Mouse (Mus musculus) liver (tissue): ENCODE results near the gene Lrrc46.

ENCODE experiments used
- DNase-seq: peaks from one replicate; pipeline ENCODE4 v3.0.0-alpha.2; 2020; ENCODE audit warnings: mixed read lengths

Gene Lrrc46

GRCm38 (mm10) chr11:97048090-97048650 lies 7.0 kb upstream of the Lrrc46 start:
- no peak for DNase-seq

DNA sequence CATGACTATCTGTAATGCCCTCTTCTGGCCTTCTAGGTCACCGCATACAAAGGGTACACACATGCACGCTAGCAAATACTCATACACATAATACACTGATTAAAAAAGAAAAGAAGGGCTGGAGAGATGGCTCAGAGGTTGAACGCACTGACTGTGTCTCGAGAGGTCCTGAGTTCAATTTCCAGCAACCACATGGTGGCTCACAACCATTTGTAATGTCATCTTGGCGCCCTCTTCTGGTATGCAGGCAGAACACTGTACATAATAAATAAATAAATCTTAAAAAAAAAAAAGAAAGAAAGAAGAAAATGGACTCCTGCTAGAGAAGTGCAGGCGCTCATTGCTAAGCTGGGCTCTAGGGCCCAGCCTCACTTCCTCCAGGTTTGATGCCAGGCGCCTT lies 4.7 kb upstream of the Lrrc46 start:
- no peak for DNase-seq

DNA sequence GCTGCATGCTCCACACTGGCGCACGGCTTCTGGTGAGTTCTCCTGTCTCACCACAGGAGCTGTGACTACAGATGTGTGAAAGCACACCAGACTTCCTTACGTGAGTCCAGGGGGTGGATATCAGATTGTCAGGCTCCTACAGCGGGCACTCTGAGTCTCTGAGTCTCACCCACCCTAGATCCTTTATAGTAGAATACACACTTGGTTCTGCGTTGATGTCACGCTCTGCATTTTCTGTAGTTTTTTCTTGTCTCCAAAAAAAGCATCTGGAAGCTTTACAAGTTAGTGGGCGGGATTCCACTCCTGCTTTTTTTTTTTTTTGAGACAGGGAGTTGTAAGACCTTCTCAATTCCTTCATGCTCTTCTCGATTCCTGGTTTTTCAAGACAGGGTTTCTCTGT lies 3.7 kb upstream of the Lrrc46 start:
- no peak for DNase-seq

DNA sequence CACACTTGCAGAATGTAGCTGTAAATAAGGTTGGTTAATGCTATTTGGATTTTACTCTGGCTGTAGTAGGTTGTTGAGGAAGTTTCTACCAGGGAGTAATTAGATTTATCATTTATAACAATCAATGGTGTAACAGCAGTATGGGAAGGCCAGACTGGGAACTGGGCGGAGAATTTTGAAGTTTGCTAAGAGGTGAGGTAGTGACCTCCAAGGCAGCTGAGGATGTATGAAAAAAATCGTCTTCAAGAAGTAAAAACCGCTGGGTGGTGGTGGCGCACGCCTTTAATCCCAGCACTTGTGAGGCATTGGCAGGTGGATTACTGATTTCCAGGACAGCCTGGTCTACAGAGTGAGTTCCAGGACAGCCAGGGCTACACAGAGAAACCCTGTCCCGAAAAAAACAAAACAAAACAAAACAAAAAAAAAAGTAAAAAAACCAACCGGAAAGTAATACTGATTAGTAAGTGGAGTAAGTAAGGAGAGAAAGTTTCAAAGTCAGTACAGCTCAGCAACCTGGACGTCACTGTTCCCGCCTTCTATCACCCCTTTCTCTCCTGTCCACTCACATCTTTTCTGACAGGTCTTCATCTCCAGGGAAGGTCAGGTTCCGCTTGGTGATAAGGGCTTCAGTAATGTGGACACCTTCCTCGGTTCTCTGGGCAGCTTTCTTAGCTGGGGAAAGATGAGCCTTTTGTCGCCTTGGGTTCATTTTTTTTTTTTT lies 746 bp downstream of the Lrrc46 start:
- DNase-seq: no peak

GRCm38 (mm10) chr11:97038881-97039280 lies 2.3 kb downstream of the Lrrc46 start:
- DNase-seq: no peak

DNA sequence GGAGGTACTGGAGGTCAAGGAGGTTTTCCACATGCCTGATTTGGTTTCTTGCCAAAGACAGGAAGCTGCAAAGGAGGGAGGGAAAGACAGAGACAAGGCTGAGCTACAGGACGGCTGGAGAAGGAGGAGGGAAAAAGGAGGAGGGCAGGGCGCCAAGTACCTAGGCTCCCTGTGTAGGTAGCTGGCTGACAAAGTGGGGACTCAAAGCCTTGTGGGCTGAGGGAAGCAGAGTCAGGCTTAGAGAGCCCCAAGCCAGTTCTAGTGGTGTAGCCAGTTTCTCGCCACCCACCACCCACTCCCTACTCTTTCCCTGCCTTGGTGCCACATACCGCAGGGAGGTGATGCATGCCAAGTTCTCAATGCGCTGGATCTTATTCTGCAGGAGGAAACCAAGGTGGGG lies 5.1 kb downstream of the Lrrc46 start:
- no peak for DNase-seq

GRCm38 (mm10) chr11:97033781-97034180 lies 7.4 kb downstream of the Lrrc46 start:
- no peak for DNase-seq

DNA sequence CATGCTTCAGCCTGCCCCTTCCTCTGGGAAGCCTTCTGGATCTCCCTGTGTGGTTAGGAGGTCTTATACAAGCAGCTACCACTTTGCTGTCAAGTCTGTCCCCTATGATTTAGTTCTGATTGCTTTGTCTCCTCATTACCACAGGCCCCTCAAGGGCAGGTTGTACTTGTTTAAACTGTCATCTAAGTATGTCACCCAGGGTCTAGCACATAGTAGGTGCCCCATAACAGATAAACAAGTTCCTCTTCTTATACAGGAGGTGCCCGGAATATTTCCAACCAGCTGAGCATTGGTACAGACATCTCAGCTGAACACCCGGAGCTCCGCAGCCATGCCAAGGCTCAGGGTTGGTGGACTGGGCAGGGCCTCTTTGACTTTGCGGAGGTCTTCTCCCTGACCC lies 8.7 kb downstream of the Lrrc46 start:
- DNase-seq: no peak

GRCm38 (mm10) chr11:97031977-97032376 lies 9.2 kb downstream of the Lrrc46 start:
- no peak for DNase-seq

DNA sequence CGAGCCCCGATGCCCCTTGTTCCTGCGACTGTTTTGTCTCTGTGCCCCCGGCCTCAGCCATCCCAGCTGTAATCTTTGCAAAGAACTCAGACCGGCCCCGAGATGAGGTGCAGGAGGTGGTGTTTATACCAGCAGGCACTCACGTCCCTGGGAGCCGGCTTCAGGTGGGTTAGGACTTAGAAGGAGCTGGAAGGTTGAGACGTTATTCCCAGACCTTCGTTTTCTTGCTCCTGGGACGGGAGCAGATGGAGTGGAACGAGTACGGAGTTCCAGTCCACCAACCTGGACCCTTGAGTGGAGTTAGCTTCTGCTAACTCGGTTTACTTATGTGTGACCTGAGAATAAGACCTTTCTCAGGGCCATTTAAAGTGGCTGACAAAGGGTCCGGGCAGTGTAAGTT lies 10.8 kb downstream of the Lrrc46 start:
- no peak for DNase-seq

GRCm38 (mm10) chr11:97029686-97030417 lies 11.4 kb downstream of the Lrrc46 start, which contains the start of gene Scrn2:
TSS of gene Scrn2 (plus strand) at chr11:97029938.
- peak; percentile 88 for DNase-seq

DNA sequence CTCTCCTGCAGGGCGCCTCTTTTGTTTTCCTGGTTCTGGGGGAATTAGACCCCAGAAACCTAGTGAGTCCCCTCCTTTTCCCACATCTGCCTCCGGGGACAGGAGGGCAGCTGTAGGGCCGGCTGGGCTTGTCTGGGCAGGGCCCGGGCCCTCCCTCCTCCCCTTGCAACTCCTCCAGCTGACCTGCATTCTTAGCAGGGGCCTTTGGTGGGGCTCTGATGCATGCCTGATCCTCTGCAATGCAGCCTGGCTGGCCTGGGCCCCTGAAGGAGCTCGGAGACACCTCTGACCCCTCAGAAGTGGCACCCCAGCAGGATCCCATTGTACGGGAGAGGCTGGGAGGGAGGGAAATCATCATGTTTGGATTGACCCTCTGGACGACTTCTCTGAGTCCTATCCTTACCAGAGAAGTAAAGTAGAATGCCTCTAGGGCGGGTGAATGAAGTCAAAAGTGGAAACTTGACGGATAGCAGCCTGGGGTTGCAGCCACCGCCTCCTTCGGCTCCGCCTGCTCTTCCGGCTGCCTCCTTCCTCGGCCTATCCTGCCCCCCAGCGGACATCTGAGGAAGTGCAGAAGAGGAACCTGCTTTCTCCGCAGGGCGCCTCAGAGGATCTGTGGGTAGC lies 15.4 kb downstream of the Lrrc46 start:
- peak; percentile 88 for DNase-seq

DNA sequence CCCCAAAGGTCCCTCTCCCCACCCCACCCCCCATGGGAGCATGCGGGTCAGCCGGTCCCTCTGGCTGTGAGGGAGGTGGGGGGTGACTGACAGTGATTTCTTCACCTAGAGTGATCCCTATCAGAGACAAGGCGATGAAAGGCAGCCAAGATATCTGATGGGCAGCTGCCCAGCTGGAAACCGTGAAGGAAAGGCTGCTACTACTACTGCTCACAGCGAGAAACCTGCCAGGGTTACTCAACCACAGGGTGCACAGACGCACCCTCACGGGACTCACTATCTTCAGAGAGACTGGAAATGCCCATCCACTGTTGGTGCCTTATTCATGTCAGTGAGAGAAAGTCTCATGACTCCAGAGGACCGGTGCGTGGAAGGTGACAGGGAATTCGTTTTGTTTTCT lies 16.2 kb downstream of the Lrrc46 start:
- no peak for DNase-seq

GRCm38 (mm10) chr11:97021873-97022484 lies 19.2 kb downstream of the Lrrc46 start:
- DNase-seq: peak; percentile 69

- no peak for DNase-seq
Observed at GRCm38 (mm10) chr11:97021121-97021765, 20.0 kb downstream of the Lrrc46 start.

DNA sequence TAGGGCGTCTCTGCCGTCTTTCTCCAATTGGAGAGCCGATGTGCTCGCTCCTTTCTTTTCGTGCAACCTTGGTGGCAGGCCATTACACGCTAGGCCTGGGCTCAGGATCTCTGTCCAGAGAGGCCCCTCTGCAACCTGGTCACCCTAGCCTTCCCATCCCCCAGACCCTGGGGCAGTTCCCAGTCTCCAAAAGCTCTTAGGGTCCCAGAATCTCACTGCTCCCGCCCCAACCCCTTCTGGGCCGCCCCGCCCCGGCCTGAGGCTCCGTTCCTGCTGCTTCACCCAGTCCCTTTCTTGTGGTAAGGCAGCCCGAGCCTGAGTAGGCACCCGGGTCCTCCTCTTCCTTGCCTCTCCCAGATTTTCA lies 21.9 kb downstream of the Lrrc46 start:
- no peak for DNase-seq

DNA sequence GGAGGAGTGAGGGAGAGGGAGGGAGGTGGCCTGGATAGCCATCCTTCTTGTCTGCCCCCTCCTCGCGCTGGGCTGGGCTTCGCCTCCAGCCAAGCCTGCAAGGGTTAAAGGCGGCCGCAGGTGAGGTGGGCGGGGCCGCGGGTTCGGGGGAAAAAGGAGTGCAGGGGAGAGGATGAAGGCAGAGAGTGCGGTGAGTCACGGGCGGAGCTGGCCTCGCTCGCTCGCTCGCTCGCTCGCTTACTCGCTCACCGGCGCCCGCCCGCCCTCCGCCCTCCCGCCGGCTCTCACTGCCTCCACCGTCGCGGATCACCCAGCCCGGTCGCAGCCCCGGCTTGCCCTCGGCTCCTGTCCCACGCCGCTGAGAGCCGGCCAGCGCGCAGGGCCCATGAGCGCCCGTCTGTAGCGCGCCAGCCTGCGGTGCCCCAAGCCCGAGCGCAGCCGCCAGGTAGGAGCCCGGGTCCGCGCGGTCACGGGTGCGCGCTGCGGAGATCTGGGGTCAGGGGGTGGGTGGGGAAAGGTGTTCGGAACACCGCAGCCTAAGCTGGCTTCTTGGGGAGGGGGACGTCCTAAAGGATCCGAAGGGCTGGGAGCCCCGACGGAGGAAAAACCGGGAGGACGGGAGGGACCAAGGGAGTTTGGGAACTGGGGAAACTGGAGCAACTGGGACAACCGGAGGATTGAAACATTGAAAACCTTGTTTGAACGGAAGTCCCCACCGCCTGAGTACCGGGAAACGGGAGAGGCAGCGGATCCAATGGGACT lies 22.4 kb downstream of the Lrrc46 start:
- DNase-seq: peak; percentile 20

GRCm38 (mm10) chr11:97017696-97018582 lies 23.3 kb downstream of the Lrrc46 start:
- no peak for DNase-seq

- DNase-seq: no peak
Observed at GRCm38 (mm10) chr11:97013121-97013670, 28.0 kb downstream of the Lrrc46 start, which contains the start of gene Sp6. TSS of gene Sp6 (plus strand) at chr11:97013394.

DNA sequence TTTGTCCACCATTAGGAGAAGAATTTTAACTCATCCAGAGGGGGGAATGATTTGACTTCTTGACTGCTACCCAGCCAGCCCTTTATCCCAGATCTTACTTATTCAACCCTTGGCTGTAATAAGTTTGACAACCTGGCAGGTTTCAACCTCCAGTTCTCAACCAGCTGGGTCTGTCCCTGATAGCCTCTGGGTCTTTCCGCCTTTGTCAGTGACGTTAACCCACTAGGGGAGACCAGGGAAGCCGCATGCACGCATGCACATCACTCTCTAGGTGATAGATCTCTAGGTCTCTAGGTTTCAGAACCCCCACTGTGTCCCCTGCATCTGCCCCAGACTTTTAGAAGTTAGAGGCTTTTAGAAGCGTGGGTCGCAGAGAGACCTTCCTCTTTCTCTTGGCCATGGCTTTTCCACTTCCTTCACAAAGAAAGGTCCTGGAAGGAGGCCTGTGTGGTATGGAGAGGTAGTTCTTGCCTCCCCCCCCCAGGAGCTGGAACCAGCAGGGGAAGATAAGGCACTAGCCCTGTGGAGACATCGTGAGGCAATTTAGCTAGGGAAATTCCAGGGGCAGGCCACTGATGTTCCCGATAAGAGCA lies 31.9 kb downstream of the Lrrc46 start:
- DNase-seq: no peak
